ENCODE assay signal across 1 mouse cellular context in genomic region chr17:26972107-26972506, GRCm38 (mm10).
A peak's percentile ranks its signal among the peaks of the same experiment; 100 is the strongest.
TF ChIP-seq lines count a peak whose summit lies in the region.

No protein-coding gene starts in this region.

TF ChIP-seq in MEL, 35 proteins besides CTCF, POLR2A, EP300 and RAD21 (continued from another document):
- 0 out of 2 replicates have a peak, but pooled peaks have one; percentile 4 for TF ChIP-seq ZKSCAN1 (IDR thresholded peaks at IDR 0.05; ENCODE audit: low read depth, low read length)
- TF ChIP-seq NELFE (IDR thresholded peaks at IDR 0.05; ENCODE audit: low read depth, low read length): no peak
- no peak for TF ChIP-seq SMC3 (IDR thresholded peaks at IDR 0.05; ENCODE audit: low read depth, low read length)
- no peak for TF ChIP-seq USF2 (IDR thresholded peaks at IDR 0.05; ENCODE audit: borderline replicate concordance in 1 of 2, insufficient read depth in 1 of 2, low read depth in 1 of 2, low read length in 2 of 2)
